Mouse (Mus musculus) ovary, postnatal 10 days (tissue): Measurements from ENCODE around the gene Efcab3.
A peak's percentile ranks its signal among the peaks of the same experiment; 100 is the strongest.
"Not testable (repeated sequence)": the region's sequence is repeated elsewhere in the genome, so short reads cannot be mapped to it uniquely, and the experiment has no call there.

ENCODE experiments used
- DNase-seq: peaks from one replicate; pipeline ENCODE4 v3.0.0; 2022; ENCODE audit warnings: low spot score

Efcab3 gene

GRCm38 (mm10) chr11:105063292-105063691, at the start of gene Efcab3:
Efcab3 (plus strand) TSS chr11:105063592.
- no peak for DNase-seq

GRCm38 (mm10) chr11:105021071-105021470, 42.3 kb upstream of the Efcab3 start:
- no peak for DNase-seq

- DNase-seq = no peak
Observed at GRCm38 (mm10) chr11:105028744-105029348, 34.5 kb upstream of the Efcab3 start.

- DNase-seq = no peak
Observed at GRCm38 (mm10) chr11:105029525-105029924, 33.9 kb upstream of the Efcab3 start.

GRCm38 (mm10) chr11:105030229-105030628, 33.2 kb upstream of the Efcab3 start:
- DNase-seq = no peak

GRCm38 (mm10) chr11:105031103-105031502, 32.3 kb upstream of the Efcab3 start:
- no peak for DNase-seq

GRCm38 (mm10) chr11:105035081-105035480, 28.3 kb upstream of the Efcab3 start:
- DNase-seq = no peak

GRCm38 (mm10) chr11:105112448-105112847, 49.1 kb downstream of the Efcab3 start:
- DNase-seq = not testable (repeated sequence)

- no peak for DNase-seq
Observed at GRCm38 (mm10) chr11:105117814-105118213, 54.4 kb downstream of the Efcab3 start.

- no peak for DNase-seq
Observed at GRCm38 (mm10) chr11:105120551-105121061, 57.2 kb downstream of the Efcab3 start.

- DNase-seq = not testable (repeated sequence)
Observed at GRCm38 (mm10) chr11:105121792-105122191, 58.4 kb downstream of the Efcab3 start.

- no peak for DNase-seq
Observed at GRCm38 (mm10) chr11:105123986-105124385, 60.6 kb downstream of the Efcab3 start.

- peak; percentile 60 for DNase-seq
Observed at GRCm38 (mm10) chr11:105125735-105126519, 62.5 kb downstream of the Efcab3 start, which contains the start of gene Mettl2. Mettl2 (plus strand) TSS chr11:105126425.

GRCm38 (mm10) chr11:105126520-105127029, 63.2 kb downstream of the Efcab3 start:
- DNase-seq = peak; percentile 13

GRCm38 (mm10) chr11:105135692-105136091, 72.3 kb downstream of the Efcab3 start:
- DNase-seq = no peak

- DNase-seq = not testable (repeated sequence)
Observed at GRCm38 (mm10) chr11:105137255-105137654, 73.9 kb downstream of the Efcab3 start.

GRCm38 (mm10) chr11:105140512-105140911, 77.1 kb downstream of the Efcab3 start:
- DNase-seq = not testable (repeated sequence)

- no peak for DNase-seq
Observed at GRCm38 (mm10) chr11:105141115-105141514, 77.7 kb downstream of the Efcab3 start.

GRCm38 (mm10) chr11:105143564-105143963, 80.2 kb downstream of the Efcab3 start:
- no peak for DNase-seq

GRCm38 (mm10) chr11:105144084-105144483, 80.7 kb downstream of the Efcab3 start:
- no peak for DNase-seq

GRCm38 (mm10) chr11:105144508-105145210, 81.3 kb downstream of the Efcab3 start:
- no peak for DNase-seq

GRCm38 (mm10) chr11:105145211-105145610, 81.8 kb downstream of the Efcab3 start:
- DNase-seq = no peak
